Mouse (Mus musculus) splenic B cell, adult 2 months (primary cell): ENCODE results near the gene Psmg1.
A peak's percentile ranks its signal among the peaks of the same experiment; 100 is the strongest.

Experiments
- DNase-seq: peaks from one replicate; pipeline ENCODE4 v3.0.0-alpha.2; 2011; ENCODE audit warnings: low read depth, low spot score
- H3K27me3 ChIP-seq: 2 replicates; pipeline ENCODE4 v1.6.1; 2012; ENCODE audit warnings: mild to moderate bottlenecking, low read length, moderate library complexity, mixed read lengths; ENCODE audit not compliant: control insufficient read depth, poor library complexity, insufficient read depth, severe bottlenecking
- H3K36me3 ChIP-seq: 2 replicates; pipeline ENCODE4 v1.6.1; 2012; ENCODE audit warnings: mild to moderate bottlenecking, low read length, moderate library complexity, mixed read lengths; ENCODE audit not compliant: control insufficient read depth, poor library complexity, insufficient read depth, severe bottlenecking

The Psmg1 gene

DNA sequence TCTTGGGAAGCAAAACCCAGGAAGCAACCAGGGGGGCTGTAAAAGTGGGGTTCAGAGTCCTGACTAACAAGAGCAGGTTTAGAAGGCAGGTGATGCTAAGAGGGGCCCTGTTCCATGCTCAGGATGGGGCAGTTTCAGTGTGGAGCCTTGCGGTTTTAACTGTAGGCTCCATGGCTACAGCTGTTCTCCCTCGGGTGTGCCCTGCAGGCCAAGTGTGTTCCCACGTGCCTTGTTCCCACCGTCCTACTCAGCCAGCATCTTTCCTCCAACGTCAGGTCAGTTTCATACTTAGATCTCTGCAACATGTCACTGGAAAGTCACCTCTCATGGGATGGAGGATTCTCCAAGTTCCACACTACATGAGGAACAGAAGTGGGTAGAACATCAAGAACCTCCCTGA, 49.2 kb downstream of the Psmg1 start:
- no peaks in the 10 kb centered on the region for H3K36me3 ChIP-seq

DNA sequence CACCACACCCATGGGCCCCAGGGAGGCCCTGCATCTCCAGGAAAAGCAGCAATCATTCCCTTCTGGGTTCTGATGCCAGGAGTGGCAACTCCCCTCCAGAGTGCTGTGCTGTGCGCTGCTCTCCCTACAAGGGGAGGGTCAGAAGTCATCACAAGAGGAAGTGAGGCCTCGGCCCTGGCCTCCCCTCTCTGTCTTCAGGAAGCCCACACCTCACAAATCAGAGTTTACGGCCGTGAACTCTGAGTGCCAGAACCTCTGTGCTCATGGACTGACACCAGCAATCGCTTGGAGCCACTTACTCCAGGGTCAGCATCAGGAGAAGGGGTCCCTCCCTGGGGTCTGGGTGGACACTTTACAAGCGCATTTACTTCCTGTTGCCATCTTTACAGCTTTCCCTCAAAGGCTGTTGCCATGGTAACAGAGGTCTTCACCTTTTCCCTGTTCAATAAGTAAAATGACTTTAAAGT, 55.2 kb downstream of the Psmg1 start:
- Histone ChIP-seq H3K27me3 (no peaks in the 10 kb centered on the region), H3K36me3 (no peaks in the 10 kb centered on the region)
- no peak for DNase-seq

More for the DNA sequence above, 49.2 kb downstream of the Psmg1 start:
- DNase-seq: no peak
- H3K27me3 ChIP-seq: no peaks in the 10 kb centered on the region

- Histone ChIP-seq H3K27me3 (no peaks in the 10 kb centered on the region), H3K36me3 (no peaks in the 10 kb centered on the region)
- DNase-seq: no peak
Observed at GRCm38 (mm10) chr16:95932860-95933259, 57.9 kb downstream of the Psmg1 start.

DNA sequence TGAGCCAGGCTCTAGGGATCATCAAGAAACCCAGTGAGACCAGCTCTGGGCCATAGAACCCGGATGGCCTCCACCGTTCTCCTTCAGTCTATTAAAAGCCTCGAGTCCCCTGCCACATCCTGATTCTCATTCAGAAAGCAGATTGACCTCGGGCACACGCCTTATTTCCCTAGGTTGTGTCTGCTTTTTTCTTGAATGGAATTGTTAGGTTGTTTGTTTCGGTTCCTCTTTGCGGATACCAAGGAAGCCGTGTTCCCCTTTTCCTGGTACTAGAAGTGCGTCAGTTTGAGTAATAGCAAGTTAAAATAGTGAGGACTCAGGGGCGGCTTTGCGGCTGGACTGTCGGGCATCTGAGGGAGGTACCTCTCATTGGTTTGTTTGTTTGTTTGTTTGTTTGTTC, 59.3 kb downstream of the Psmg1 start:
- H3K36me3 ChIP-seq: no peaks in the 10 kb centered on the region
- H3K27me3 ChIP-seq: no peaks in the 10 kb centered on the region
- DNase-seq: peak; percentile 53
